Mouse (Mus musculus) spleen, adult 18-20 months (tissue): Measurements from ENCODE around the gene Syce2.
"Not testable (repeated sequence)": the region's sequence is repeated elsewhere in the genome, so short reads cannot be mapped to it uniquely, and the experiment has no call there.

ENCODE experiments used
- DNase-seq, 2 experiments: peaks; one replicate each; pipeline ENCODE4 v3.0.0; 2022; ENCODE audit warnings: mixed read lengths in 2 of 2

Gene Syce2

DNA sequence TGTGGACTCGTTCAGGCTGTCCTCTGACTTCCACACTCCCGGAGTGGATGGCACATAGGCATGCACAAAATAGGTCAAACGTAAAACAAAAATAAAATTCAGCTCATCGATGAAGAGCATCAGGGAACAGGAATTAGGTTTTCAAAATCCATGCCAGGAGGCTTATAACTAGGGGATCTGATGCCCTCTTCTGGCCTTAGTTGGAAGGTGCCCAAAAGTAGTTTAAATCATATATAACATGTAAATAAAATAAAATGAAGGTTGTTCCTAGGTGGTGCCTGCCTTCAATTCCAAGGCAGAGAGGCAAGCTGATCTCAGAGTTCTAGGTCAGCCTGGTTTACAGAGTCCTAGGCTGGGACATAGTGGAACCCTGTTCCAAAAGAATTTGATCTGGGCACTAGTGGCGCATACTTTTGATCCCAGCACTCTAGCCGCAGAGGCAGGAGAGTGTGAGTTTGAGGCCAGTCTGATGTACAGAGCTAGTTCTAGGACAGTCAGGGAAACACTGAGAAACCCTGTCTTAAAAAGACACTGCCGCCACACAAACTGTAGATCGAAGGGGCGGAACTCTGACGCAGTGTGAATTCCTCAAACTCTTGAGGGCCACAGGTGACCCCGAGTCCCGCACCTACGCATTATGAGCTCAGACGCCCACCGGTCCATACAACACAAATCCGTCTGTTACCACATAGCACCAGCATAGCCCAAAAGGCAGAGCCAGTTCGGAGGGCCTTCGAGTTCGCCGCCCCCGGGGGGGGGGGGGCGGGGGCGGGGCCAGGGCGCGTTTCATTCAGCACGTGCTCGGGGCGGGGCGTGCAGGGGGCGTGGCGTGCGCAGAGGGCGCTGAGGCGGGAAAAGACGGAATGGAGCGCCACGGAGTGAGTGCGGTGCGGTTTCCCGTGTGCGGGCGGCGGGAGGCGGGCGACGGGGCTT lies at the start of gene Syce2:
Gene Syce2 (plus strand): TSS at position 736 of the 933 bp plus-strand sequence.
- DNase-seq = peak; percentile 78 to 88

- no peak for DNase-seq
Measured at GRCm38 (mm10) chr8:84822723-84823122, 49.2 kb upstream of the Syce2 start, which contains the start of gene Dand5. Gene Dand5 (minus strand): TSS chr8:84822823.

- DNase-seq = peak; percentile 36 to 63
Measured at GRCm38 (mm10) chr8:84823653-84824052, 48.3 kb upstream of the Syce2 start.

- DNase-seq = peak; percentile 41 to 51
Measured at GRCm38 (mm10) chr8:84825636-84826035, 46.3 kb upstream of the Syce2 start.

DNA sequence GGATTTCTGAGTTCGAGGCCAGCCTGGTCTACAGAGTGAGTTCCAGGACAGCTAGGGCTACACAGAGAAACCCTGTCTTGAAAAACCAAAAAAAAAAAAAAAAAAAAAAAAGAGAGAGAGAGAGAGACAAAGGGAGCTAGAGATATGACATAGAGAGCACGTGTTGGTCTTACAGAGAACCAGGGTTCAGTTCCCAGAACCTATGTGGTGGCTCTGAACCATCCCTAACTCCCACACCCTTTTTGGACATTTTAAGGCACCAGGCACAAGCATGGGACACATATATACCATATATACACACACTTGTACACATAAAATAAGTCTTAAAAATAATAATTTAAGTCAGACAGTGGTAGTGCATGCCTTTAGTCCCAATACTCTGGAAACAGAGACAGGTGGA lies 45.4 kb upstream of the Syce2 start:
- not testable (repeated sequence) for DNase-seq

DNA sequence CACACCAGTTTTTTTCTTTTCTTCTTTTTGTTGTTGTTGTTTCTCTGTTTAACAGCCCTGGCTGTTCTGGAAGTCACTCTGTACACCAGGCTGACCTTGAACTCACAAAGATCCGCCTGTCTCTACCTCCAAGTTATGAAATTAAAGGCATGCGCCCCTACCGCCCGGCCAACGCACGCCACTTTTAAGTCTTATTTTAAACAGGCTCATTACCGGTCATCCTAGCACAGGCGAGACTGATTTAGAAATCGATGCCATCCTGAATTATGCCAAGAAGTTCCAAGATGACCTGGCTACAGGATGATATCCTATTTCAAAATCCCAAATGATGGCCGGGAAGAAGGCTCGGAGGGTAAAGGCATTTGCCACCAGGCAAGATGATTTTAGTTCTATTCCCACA lies 40.4 kb upstream of the Syce2 start, which contains the start of gene Gadd45gip1:
Gene Gadd45gip1 (plus strand): TSS at position 33 of the 400 bp plus-strand sequence.
- peak; percentile 40 to 61 for DNase-seq

- DNase-seq = peak; percentile 71 to 87
Measured at GRCm38 (mm10) chr8:84832034-84832717, 39.7 kb upstream of the Syce2 start.

GRCm38 (mm10) chr8:84832759-84833742 lies 38.9 kb upstream of the Syce2 start:
- DNase-seq = no peak

DNA sequence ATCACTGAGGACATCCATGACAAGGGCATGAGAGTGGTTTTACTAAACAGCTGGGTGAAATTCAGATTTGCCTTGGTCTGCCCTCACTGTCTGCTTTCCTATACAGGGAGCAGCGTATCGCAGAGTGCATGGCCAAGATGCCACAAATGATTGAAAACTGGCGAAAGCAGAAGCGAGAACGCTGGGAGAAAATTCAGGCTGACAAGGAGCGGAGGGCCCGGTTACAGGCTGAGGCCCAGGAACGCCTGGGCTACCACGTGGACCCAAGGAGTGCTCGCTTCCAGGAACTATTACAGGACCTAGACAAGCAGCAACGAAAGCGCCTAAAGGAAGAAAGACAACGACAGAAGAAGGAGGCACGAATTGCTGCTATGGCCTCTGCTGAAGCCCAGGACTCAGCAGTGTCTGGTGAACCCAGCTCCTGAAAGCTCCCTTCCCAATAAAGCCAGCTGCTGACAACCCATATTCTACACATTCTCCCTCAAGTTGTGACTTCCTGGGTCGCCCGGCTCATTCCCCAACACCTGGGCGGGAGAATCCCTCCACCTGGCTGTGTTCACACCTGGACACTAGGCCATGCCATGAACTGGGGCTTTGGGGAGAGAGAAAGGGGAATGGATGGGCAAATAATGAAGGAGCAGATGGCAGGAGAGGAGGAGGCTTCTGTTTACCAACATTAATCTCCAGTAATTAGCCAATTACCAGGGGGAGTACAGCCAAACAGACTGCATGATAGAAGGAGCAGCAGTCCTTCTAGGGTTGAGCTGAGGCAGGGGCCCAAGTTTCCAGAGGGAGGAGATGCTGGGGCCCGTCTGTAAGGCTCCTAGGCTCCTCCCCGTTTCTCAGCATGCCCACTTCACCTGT lies 37.7 kb upstream of the Syce2 start:
- no peak for DNase-seq

DNA sequence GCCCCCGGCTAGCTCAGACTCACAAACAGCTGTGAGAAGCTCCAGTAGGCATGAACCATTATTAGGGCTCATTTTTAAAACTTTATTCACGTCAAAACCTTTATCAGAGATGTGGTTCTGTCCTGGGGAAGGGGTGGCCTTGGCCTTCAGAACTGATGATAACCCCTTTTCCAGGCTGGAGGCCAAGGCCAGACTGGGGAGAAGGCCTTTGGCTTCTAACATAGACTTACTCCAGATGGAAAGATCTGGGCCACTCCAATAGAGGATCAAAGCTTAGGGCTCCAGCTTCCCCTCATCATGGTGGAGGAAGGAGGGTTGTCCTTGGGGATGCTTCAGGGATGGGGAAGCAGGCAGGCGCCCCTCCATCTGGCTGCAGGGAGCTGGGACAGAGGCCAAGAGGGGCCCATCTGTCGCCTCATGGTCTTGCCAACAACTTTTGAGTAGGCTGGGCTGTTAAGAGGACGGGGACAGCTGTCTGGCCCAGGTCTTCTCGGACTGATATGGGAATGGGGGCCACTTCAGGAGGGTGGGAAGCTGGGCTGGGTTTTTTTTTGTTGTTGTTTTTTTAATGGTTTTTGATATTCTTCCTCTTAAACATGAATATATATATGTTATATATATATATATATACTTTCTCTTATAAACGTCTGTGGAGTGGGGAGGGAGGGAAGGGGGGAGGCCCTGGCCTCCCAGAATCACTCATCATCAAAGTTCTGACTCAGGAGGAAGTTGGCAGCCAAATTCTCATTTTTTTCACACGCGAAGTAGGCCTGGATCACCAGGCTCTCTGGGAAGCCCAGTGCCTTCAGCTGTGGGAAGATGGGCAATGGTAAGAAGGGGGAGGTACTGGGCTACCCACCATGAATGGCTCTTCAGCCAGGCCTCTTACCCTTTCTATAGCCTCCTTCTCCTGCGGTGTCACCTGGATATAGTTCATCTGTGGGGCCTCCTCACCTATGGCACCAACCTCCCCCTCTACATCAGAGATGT lies 36.8 kb upstream of the Syce2 start:
- DNase-seq = no peak

DNA sequence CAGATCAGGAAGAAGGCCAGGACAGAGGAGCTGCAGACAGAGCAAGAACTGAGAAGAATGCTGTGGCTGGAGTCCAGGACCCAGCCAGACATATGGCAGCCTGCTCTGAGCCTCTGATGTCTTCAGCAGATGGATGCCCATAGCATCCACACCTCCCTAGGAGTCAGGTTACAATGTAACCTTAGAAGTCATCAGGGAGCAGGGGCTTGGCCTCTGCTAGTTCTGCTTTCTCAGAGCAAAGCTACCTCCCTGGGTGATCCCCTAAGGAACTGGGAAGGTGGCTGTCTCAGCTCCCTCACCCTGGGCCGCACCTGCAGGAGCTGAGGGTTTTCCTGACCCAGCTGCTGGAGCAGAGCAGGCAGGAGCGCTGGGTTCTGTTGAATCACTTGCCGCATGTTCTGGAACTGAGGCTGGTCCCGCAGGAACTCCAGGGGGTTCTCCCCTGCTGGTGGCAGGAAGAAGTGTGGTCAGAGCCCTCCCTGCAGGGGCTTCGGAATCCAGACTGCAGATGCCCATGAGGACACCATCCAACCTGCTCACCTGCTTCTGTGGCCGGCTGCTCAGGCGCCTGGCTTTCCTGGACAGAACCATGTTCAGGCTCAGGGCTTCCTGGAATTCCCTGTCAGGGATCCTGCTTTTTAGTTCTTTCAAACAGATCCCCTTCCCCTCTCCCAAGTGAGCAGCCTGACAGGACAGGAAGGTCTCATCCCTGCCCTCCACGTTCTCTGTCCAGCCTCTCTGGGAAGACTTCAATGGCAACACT lies 34.6 kb upstream of the Syce2 start:
- DNase-seq = no peak

- DNase-seq = no peak
Measured at GRCm38 (mm10) chr8:84837912-84838470, 33.9 kb upstream of the Syce2 start.

GRCm38 (mm10) chr8:84838513-84838912 lies 33.4 kb upstream of the Syce2 start:
- DNase-seq = no peak

- DNase-seq = no peak
Measured at GRCm38 (mm10) chr8:84839411-84839810, 32.5 kb upstream of the Syce2 start.

- no peak for DNase-seq
Measured at GRCm38 (mm10) chr8:84839875-84840247, 32.0 kb upstream of the Syce2 start.

DNA sequence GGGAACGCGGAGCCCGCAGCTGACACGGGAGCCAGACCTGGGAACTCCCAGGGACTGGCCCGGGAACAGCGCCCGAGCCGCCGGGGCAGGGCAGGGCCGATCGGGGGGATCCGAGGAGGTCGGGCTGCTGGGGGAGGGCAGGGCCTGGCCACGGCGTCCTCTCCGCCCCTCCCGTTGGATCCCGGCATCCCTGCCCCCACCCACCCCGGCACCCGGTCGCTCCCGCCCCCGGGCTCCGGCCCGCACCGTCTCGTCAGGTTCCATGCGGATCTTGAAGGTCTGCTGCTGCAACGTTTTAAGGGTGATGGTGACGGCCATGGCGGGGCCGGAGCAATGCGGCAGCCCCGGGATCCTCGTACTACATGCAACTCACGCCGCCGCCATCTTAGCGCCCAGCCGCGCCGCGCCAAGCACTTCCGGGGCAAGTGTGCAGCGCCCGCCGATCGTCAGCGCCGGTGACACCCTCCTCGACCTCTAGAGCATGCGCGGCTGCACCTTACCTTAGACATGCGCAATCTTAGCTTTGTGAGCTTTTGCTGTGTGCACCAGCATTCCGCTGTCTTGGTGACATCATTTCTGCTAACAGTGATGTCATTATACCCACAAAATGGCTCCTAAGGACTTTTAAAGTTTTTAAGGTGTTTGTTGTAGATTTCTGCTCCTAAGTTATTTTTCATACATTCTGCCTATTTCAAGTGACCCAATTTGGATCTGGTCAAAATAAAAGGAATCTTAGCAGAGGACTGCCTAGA lies 31.5 kb upstream of the Syce2 start, which contains the start of gene Rad23a:
Gene Rad23a (minus strand): TSS at position 418 of the 752 bp plus-strand sequence.
- DNase-seq = peak; percentile 80 to 83

DNA sequence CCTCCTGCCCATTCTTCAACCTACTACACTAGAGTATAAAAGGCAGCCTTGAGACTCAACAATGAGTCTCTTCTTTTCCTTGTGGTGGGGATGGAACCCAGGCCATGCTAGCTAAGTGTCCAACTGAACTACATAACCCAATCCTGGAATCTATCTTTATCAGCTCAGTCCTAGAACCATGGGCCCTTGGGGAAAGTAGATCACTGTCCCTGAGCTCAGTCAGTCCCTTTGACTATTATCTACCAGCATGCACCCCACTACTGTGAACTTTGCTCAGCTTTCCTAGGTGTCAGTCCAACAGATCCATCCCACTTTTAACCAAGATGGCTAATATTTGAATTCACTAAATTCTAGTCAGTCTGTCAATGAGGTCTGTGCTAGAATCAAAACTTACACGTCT lies 30.4 kb upstream of the Syce2 start:
- no peak for DNase-seq

- no peak for DNase-seq
Measured at GRCm38 (mm10) chr8:84844397-84845070, 27.4 kb upstream of the Syce2 start.
